Mouse (Mus musculus) kidney, postnatal 10 days (tissue): ENCODE data around the gene Atrnl1.

Source experiments
- DNase-seq: peaks from one replicate; pipeline ENCODE4 v3.0.0; 2021; ENCODE audit warnings: mixed read lengths

Gene Atrnl1

GRCm38 (mm10) chr19:58125010-58125409 lies 514.2 kb downstream of the Atrnl1 start:
- no peak for DNase-seq

- DNase-seq: no peak
Observed at GRCm38 (mm10) chr19:58131896-58132295, 521.1 kb downstream of the Atrnl1 start.

GRCm38 (mm10) chr19:58140191-58140784 lies 529.5 kb downstream of the Atrnl1 start:
- no peak for DNase-seq

- DNase-seq: no peak
Observed at GRCm38 (mm10) chr19:58143853-58144454, 533.1 kb downstream of the Atrnl1 start.

GRCm38 (mm10) chr19:58145521-58145920 lies 534.7 kb downstream of the Atrnl1 start:
- DNase-seq: no peak

GRCm38 (mm10) chr19:58151257-58151656 lies 540.4 kb downstream of the Atrnl1 start:
- DNase-seq: no peak

GRCm38 (mm10) chr19:58161569-58161968 lies 550.7 kb downstream of the Atrnl1 start:
- DNase-seq: no peak

GRCm38 (mm10) chr19:58164896-58165634 lies 554.2 kb downstream of the Atrnl1 start:
- DNase-seq: no peak

- peak; percentile 46 for DNase-seq
Observed at GRCm38 (mm10) chr19:58165635-58166015, 554.8 kb downstream of the Atrnl1 start.

- no peak for DNase-seq
Observed at GRCm38 (mm10) chr19:58166147-58166546, 555.3 kb downstream of the Atrnl1 start.

- DNase-seq: no peak
Observed at GRCm38 (mm10) chr19:58178410-58178809, 567.6 kb downstream of the Atrnl1 start.

- DNase-seq: no peak
Observed at GRCm38 (mm10) chr19:58180773-58181172, 569.9 kb downstream of the Atrnl1 start.
